ENCODE assay signal across 10 mouse cellular contexts in genomic region chr13:36696351-36696771, GRCm38 (mm10). TPM values are rescaled to one million over a fixed set of nuclear protein-coding genes. Genes with fewer than 3 reads are reported as not detected.
DNase-seq lines count a peak whose midpoint lies in the region; ATAC-seq lines count a peak whose summit lies in the region.
"Had no signal": no experiment of that assay in that cellular context is flagged by ENCODE, and none has a peak within 500 bp of the region (broad histone marks: within the 10 kb centered on the region; RNA-seq: fewer than 3 reads in every experiment).

No protein-coding gene starts in this region.

- 88% methylated on average over 8 of the region's 8 CpGs for WGBS in kidney, embryonic 14.5 days
- 36% methylated on average over 8 of the region's 8 CpGs for WGBS in heart, embryonic 14.5 days
- WGBS in neural tube, embryonic 15.5 days, result 87% methylated on average over 8 of the region's 8 CpGs
- 94% methylated on average over 8 of the region's 8 CpGs for WGBS in midbrain, embryonic 10.5 days
- 91% methylated on average over 8 of the region's 8 CpGs for WGBS in hindbrain, embryonic 13.5 days

- no peak overlapping the region for H3K9ac ChIP-seq in kidney, embryonic 14.5 days (ENCODE audit: low read depth, low read length)
- H3K9ac ChIP-seq in heart, embryonic 14.5 days (ENCODE audit: low read length), result no peak overlapping the region
- no peak overlapping the region for H3K9ac ChIP-seq in neural tube, embryonic 15.5 days (replicated peaks)
- no peak overlapping the region for H3K9ac ChIP-seq in hindbrain, embryonic 13.5 days
- H3K9ac ChIP-seq: embryonic facial prominence, embryonic 12.5 days; neural tube, embryonic 12.5 days had no signal

- H3K4me1 ChIP-seq in kidney, embryonic 14.5 days (ENCODE audit: control insufficient read depth, insufficient read depth, low read length), result no peaks in the 10 kb centered on the region
- H3K4me1 ChIP-seq in heart, embryonic 14.5 days (ENCODE audit: control insufficient read depth in 2 of 2, insufficient read depth in 2 of 2, low read length in 2 of 2), result peaks cover 4 to 8% of the 10 kb centered on the region in 2 experiments; a peak in 3 of 4 replicates
- no peaks in the 10 kb centered on the region for H3K4me1 ChIP-seq in neural tube, embryonic 15.5 days
- no peaks in the 10 kb centered on the region for H3K4me1 ChIP-seq in midbrain, embryonic 10.5 days
- H3K4me1 ChIP-seq in hindbrain, embryonic 13.5 days (replicated peaks), result no peaks in the 10 kb centered on the region
- H3K4me1 ChIP-seq: embryonic facial prominence, embryonic 12.5 days; neural tube, embryonic 12.5 days had no signal

- ATAC-seq in kidney, embryonic 14.5 days (ENCODE audit: low FRiP score, low TSS enrichment), result no peak
- no peak for ATAC-seq in heart, embryonic 14.5 days (ENCODE audit: insufficient number of reproducible peaks, insufficient read depth, low FRiP score, low read depth)
- no peak for ATAC-seq in neural tube, embryonic 15.5 days (ENCODE audit: low FRiP score)
- no peak for ATAC-seq in hindbrain, embryonic 13.5 days (ENCODE audit: low FRiP score)

- H3K27me3 ChIP-seq in kidney, embryonic 14.5 days (ENCODE audit: control insufficient read depth, insufficient read depth, low read length), result no peaks in the 10 kb centered on the region
- H3K27me3 ChIP-seq in heart, embryonic 14.5 days (ENCODE audit: control insufficient read depth, insufficient read depth, low read length), result no peaks in the 10 kb centered on the region
- no peaks in the 10 kb centered on the region for H3K27me3 ChIP-seq in neural tube, embryonic 15.5 days (replicated peaks)
- H3K27me3 ChIP-seq in midbrain, embryonic 10.5 days (ENCODE audit: low read depth, poor library complexity, severe bottlenecking), result no peaks in the 10 kb centered on the region
- H3K27me3 ChIP-seq in hindbrain, embryonic 13.5 days, result no peaks in the 10 kb centered on the region
- H3K27me3 ChIP-seq: embryonic facial prominence, embryonic 12.5 days; neural tube, embryonic 12.5 days had no signal

- no peak overlapping the region for H3K27ac ChIP-seq in kidney, embryonic 14.5 days (ENCODE audit: low read depth, low read length)
- H3K27ac ChIP-seq in heart, embryonic 14.5 days (replicated peaks in 1 of 2; ENCODE audit: control insufficient read depth in 1 of 2, insufficient read depth in 1 of 2, low read depth in 2 of 2, low read length in 2 of 2), result no peak overlapping the region
- H3K27ac ChIP-seq in neural tube, embryonic 15.5 days (replicated peaks), result no peak overlapping the region
- no peak overlapping the region for H3K27ac ChIP-seq in midbrain, embryonic 10.5 days (replicated peaks)
- H3K27ac ChIP-seq in hindbrain, embryonic 13.5 days, result no peak overlapping the region
- H3K27ac ChIP-seq: embryonic facial prominence, embryonic 12.5 days; neural tube, embryonic 12.5 days had no signal

- DNase-seq in kidney, adult 18-20 months, result peak; percentile 6
- DNase-seq in adrenal gland, postnatal 36 days, result peak; percentile 90 to 94
- DNase-seq in lung, postnatal 14 days, result peak; percentile 11
- no peak for DNase-seq in midbrain, embryonic 10.5 days (ENCODE audit: low spot score)

- no peak overlapping the region for H3K4me2 ChIP-seq in kidney, embryonic 14.5 days (replicated peaks; ENCODE audit: low read depth, low read length)
- peak overlapping the region; percentile 42 for H3K4me2 ChIP-seq in heart, embryonic 14.5 days (ENCODE audit: low read length)
- H3K4me2 ChIP-seq in neural tube, embryonic 15.5 days, result no peak overlapping the region
- H3K4me2 ChIP-seq in hindbrain, embryonic 13.5 days, result no peak overlapping the region
- H3K4me2 ChIP-seq: embryonic facial prominence, embryonic 12.5 days; neural tube, embryonic 12.5 days had no signal

- no peaks in the 10 kb centered on the region for H3K36me3 ChIP-seq in kidney, embryonic 14.5 days (ENCODE audit: control insufficient read depth, insufficient read depth, low read length)
- no peaks in the 10 kb centered on the region for H3K36me3 ChIP-seq in heart, embryonic 14.5 days (ENCODE audit: control insufficient read depth, insufficient read depth, low read length)
- H3K36me3 ChIP-seq in neural tube, embryonic 15.5 days, result no peaks in the 10 kb centered on the region
- no peaks in the 10 kb centered on the region for H3K36me3 ChIP-seq in midbrain, embryonic 10.5 days
- H3K36me3 ChIP-seq in hindbrain, embryonic 13.5 days, result no peaks in the 10 kb centered on the region
- H3K36me3 ChIP-seq: embryonic facial prominence, embryonic 12.5 days; neural tube, embryonic 12.5 days had no signal

- no peak overlapping the region for H3K4me3 ChIP-seq in kidney, embryonic 14.5 days (ENCODE audit: low read length)
- H3K4me3 ChIP-seq in heart, embryonic 14.5 days (ENCODE audit: control insufficient read depth in 1 of 2, insufficient read depth in 1 of 2, low read depth in 1 of 2, low read length in 2 of 2), result no peak overlapping the region
- H3K4me3 ChIP-seq in neural tube, embryonic 15.5 days (replicated peaks), result no peak overlapping the region
- no peak overlapping the region for H3K4me3 ChIP-seq in midbrain, embryonic 10.5 days
- H3K4me3 ChIP-seq in hindbrain, embryonic 13.5 days, result no peak overlapping the region
- H3K4me3 ChIP-seq: embryonic facial prominence, embryonic 12.5 days; neural tube, embryonic 12.5 days had no signal

- H3K9me3 ChIP-seq in kidney, embryonic 14.5 days (ENCODE audit: control insufficient read depth, low read length), result no peaks in the 10 kb centered on the region
- no peaks in the 10 kb centered on the region for H3K9me3 ChIP-seq in heart, embryonic 14.5 days (ENCODE audit: control insufficient read depth, low read length)
- H3K9me3 ChIP-seq in neural tube, embryonic 15.5 days (replicated peaks), result no peaks in the 10 kb centered on the region
- H3K9me3 ChIP-seq in midbrain, embryonic 10.5 days (replicated peaks), result no peaks in the 10 kb centered on the region
- no peaks in the 10 kb centered on the region for H3K9me3 ChIP-seq in hindbrain, embryonic 13.5 days
- H3K9me3 ChIP-seq: embryonic facial prominence, embryonic 12.5 days; neural tube, embryonic 12.5 days had no signal

RNA-seq across cellular contexts. Expression of gene Nrn1, which starts 38.6 kb away (rescaled TPM):
- polyA plus RNA-seq in kidney, embryonic 14.5 days (2014; fragmentation: Nextera tagmentation; extraction: Ambion mirVana), result not detected in 2 replicates
- total RNA-seq in adrenal gland, postnatal 36 days (2021), result 1 to 10 TPM; 2.7 to 3.7 TPM
- 2.1 and 2.5 TPM in 2 replicates for polyA plus RNA-seq in heart, embryonic 14.5 days (2014; fragmentation: Nextera tagmentation; extraction: Ambion mirVana)
- 59.0 and 71.6 TPM in 2 replicates for polyA plus RNA-seq in neural tube, embryonic 15.5 days (2015; fragmentation: Nextera tagmentation; extraction: Ambion mirVana)
- 13.7 and 23.4 TPM in 2 replicates for polyA plus RNA-seq in midbrain, embryonic 10.5 days (2016; fragmentation: Nextera tagmentation; extraction: Ambion mirVana)
- 60.6 and 62.8 TPM in 2 replicates for polyA plus RNA-seq in hindbrain, embryonic 13.5 days (2015; fragmentation: Nextera tagmentation; extraction: Ambion mirVana)
